Mouse (Mus musculus) layer of hippocampus, adult 9-10 months (tissue): ENCODE results near the gene Gm21738.
"Not testable (repeated sequence)": the region's sequence is repeated elsewhere in the genome, so short reads cannot be mapped to it uniquely, and the experiment has no call there.

Source experiments
- DNase-seq: peaks from one replicate; pipeline ENCODE4 v3.0.0; 2022; ENCODE audit warnings: low spot score

Gene Gm21738

DNA sequence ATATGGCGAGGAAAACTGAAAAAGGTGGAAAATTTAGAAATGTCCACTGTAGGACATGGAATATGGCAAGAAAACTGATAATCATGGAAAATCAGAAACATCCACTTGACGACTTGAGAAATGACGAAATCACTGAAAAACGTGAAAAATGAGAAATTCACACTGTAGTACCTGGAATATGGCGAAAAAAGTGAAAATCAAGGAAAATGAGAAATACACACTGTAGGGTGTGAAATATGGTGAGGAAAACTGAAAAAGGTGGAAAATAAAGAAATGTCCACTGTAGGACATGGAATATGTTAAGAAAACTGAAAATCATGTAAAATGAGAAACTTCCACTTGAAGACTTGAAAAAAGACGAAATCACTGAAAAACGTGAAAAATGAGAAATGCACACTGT, at the start of gene Gm21738:
TSS of gene Gm21738 (minus strand) at position 101 of the 400 bp plus-strand sequence.
- not testable (repeated sequence) for DNase-seq

DNA sequence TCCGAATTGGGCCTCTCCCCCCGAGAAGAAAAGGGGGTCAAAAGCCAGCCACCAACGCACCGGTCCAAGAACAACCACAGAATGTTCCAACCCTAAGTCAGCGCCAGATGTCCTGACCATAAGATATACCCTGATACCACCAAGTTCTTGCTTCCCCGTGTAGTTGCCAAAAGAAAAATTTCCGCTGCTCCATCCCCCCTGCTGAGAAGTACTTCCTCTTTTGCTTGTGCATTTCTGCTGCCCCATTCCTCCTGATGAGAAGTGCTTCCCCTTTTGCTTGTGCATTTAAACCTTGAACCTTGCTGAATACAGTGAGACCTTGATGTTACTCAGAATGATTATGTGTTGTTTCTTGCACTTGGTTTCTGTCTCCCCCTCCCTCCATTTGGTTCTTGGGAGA, 35.0 kb downstream of the Gm21738 start:
- not testable (repeated sequence) for DNase-seq
